Mouse (Mus musculus) effector memory CD4-positive, alpha-beta T cell, adult 5 months (primary cell): Measurements from ENCODE around the gene Fstl3. TPM values are rescaled to one million over a fixed set of nuclear protein-coding genes. Genes with fewer than 3 reads are reported as not detected.

ENCODE experiments used
- polyA plus RNA-seq: library from polyadenylated mRNA; unstranded; fragments of 100-300 nt; shearing (Covaris generic); gene quantifications from one replicate; pipeline ENCODE4 v1.2.1, GENCODE M21; 2017

Gene Fstl3
- 0.31 TPM for polyA plus RNA-seq

GRCm38 (mm10) chr10:79777103-79777531 is at the start of gene Fstl3:
Fstl3 (plus strand) TSS chr10:79777272.

GRCm38 (mm10) chr10:79745898-79746773 is 30.9 kb upstream of the Fstl3 start, which contains the start of gene Polrmt:
Polrmt (minus strand) TSS chr10:79746581.

GRCm38 (mm10) chr10:79754856-79755516 is 22.1 kb upstream of the Fstl3 start, which contains the start of gene Fgf22:
Fgf22 (plus strand) TSS chr10:79755076.

GRCm38 (mm10) chr10:79766508-79767325 is 10.4 kb upstream of the Fstl3 start, which contains the start of gene Rnf126:
Rnf126 (minus strand) TSS chr10:79766952.

GRCm38 (mm10) chr10:79790861-79791260 is 13.8 kb downstream of the Fstl3 start, which contains the start of gene Prss57:
Prss57 (minus strand) TSS chr10:79790961.

GRCm38 (mm10) chr10:79793051-79793737 is 16.1 kb downstream of the Fstl3 start, which contains the start of gene Palm:
Palm (plus strand) TSS chr10:79793572.

GRCm38 (mm10) chr10:79820782-79821181 is 43.7 kb downstream of the Fstl3 start, which contains the start of gene Misp:
Misp (plus strand) TSS chr10:79820989.

Other genes starting within 250 kb of the Fstl3 start
- gene Plpp2, start 243.5 kb upstream of the Fstl3 start, polyA plus RNA-seq = 1.7 TPM
- 49.2 TPM for gene Mier2, start 222.1 kb upstream of the Fstl3 start, polyA plus RNA-seq
- not detected for gene Theg, start 189.9 kb upstream of the Fstl3 start, polyA plus RNA-seq
- gene C2cd4c, start 163.2 kb upstream of the Fstl3 start, polyA plus RNA-seq = not detected
- gene Shc2, start 139.4 kb upstream of the Fstl3 start, polyA plus RNA-seq = not detected
- not detected for gene Odf3l2, start 131.5 kb upstream of the Fstl3 start, polyA plus RNA-seq
- not detected for gene Madcam1, start 112.7 kb upstream of the Fstl3 start, polyA plus RNA-seq
- 24.0 TPM for gene Tpgs1, start 107.9 kb upstream of the Fstl3 start, polyA plus RNA-seq
- gene Cdc34, start 95.1 kb upstream of the Fstl3 start, polyA plus RNA-seq = 83.3 TPM
- 2.7 TPM for gene Gzmm, start 88.3 kb upstream of the Fstl3 start, polyA plus RNA-seq
- gene Bsg, start 72.8 kb upstream of the Fstl3 start, polyA plus RNA-seq = 178 TPM
- 0.12 TPM for gene Hcn2, start 60.6 kb upstream of the Fstl3 start, polyA plus RNA-seq
- 33.4 TPM for gene Polrmt, start 30.7 kb upstream of the Fstl3 start, polyA plus RNA-seq
- not detected for gene Fgf22, start 22.2 kb upstream of the Fstl3 start, polyA plus RNA-seq
- gene Rnf126, start 10.3 kb upstream of the Fstl3 start, polyA plus RNA-seq = 47.0 TPM
- not detected for gene Prss57, start 13.7 kb downstream of the Fstl3 start, polyA plus RNA-seq
- 3.5 TPM for gene Palm, start 16.3 kb downstream of the Fstl3 start, polyA plus RNA-seq
- not detected for gene Misp, start 43.7 kb downstream of the Fstl3 start, polyA plus RNA-seq
- 555 TPM for gene Ptbp1, start 77.2 kb downstream of the Fstl3 start, polyA plus RNA-seq
- not detected for gene Prtn3, start 97.2 kb downstream of the Fstl3 start, polyA plus RNA-seq
- gene Plppr3, start 97.4 kb downstream of the Fstl3 start, polyA plus RNA-seq = 11.3 TPM
- not detected for gene Elane, start 109.0 kb downstream of the Fstl3 start, polyA plus RNA-seq
- gene Cfd, start 113.6 kb downstream of the Fstl3 start, polyA plus RNA-seq = not detected
- 31.9 TPM for gene Med16, start 131.7 kb downstream of the Fstl3 start, polyA plus RNA-seq
- 11.6 TPM for gene Gm26602, start 133.6 kb downstream of the Fstl3 start, polyA plus RNA-seq
- 0.26 TPM for gene Kiss1r, start 139.7 kb downstream of the Fstl3 start, polyA plus RNA-seq
- 113 TPM for gene R3hdm4, start 143.9 kb downstream of the Fstl3 start, polyA plus RNA-seq
- 10.6 TPM for gene Arid3a, start 149.8 kb downstream of the Fstl3 start, polyA plus RNA-seq
- gene Wdr18, start 182.9 kb downstream of the Fstl3 start, polyA plus RNA-seq = 55.5 TPM
- gene Grin3b, start 193.4 kb downstream of the Fstl3 start, polyA plus RNA-seq = not detected
- 28.1 TPM for gene Tmem259, start 207.1 kb downstream of the Fstl3 start, polyA plus RNA-seq
- gene Cnn2, start 211.3 kb downstream of the Fstl3 start, polyA plus RNA-seq = 501 TPM
- 52.9 TPM for gene Abca7, start 219.2 kb downstream of the Fstl3 start, polyA plus RNA-seq
- gene Arhgap45, start 239.4 kb downstream of the Fstl3 start, polyA plus RNA-seq = 733 TPM